Mouse (Mus musculus): ENCODE data around the gene Slc39a11. TPM values are rescaled to one million over a fixed set of nuclear protein-coding genes. Genes with fewer than 3 reads are reported as not detected.

The Slc39a11 gene
- polyA plus RNA-seq, 1 experiment from 2014 or later: 40.1 TPM

GRCm38 (mm10) chr11:113520851-113521461 is 128.9 kb downstream of the Slc39a11 start:
- Histone ChIP-seq H3K4me3 (ENCODE audit: low read length) (no peak overlapping the region), H3K4me1 (ENCODE audit: control insufficient read depth, insufficient read depth, low read depth, low read length) (peaks cover 18% of the 10 kb centered on the region), H3K36me3 (ENCODE audit: control insufficient read depth, insufficient read depth, low read length) (no peaks in the 10 kb centered on the region), H3K27ac (ENCODE audit: low read depth, low read length) (peak overlapping the region; percentile 69), H3K27me3 (replicated peaks; ENCODE audit: control insufficient read depth, insufficient read depth, low read length) (no peaks in the 10 kb centered on the region), H3K9ac (ENCODE audit: low read depth, low read length) (0 out of 2 replicates have a peak overlapping the region, but pooled peaks have one; percentile 16), H3K4me2 (ENCODE audit: low read length) (no peak overlapping the region), H3K9me3 (ENCODE audit: control insufficient read depth, low read length) (no peaks in the 10 kb centered on the region)
- 28% methylated on average over 17 of the region's 17 CpGs for WGBS
- 0 out of 2 replicates have a peak, but pooled peaks have one; percentile 15 for ATAC-seq

- peak; percentile 24; the same call in 1 of the 2 replicates for ATAC-seq
- peak overlapping the region; percentile 69 for H3K27ac ChIP-seq (ENCODE audit: low read depth, low read length)
- no peaks in the 10 kb centered on the region for H3K36me3 ChIP-seq (ENCODE audit: control insufficient read depth, insufficient read depth, low read length)
- H3K4me3 ChIP-seq (ENCODE audit: low read length): no peak overlapping the region
- H3K4me2 ChIP-seq (ENCODE audit: low read length): no peak overlapping the region
- 35% methylated on average over 8 of the region's 8 CpGs for WGBS
- no peaks in the 10 kb centered on the region for H3K27me3 ChIP-seq (replicated peaks; ENCODE audit: control insufficient read depth, insufficient read depth, low read length)
- H3K9ac ChIP-seq (ENCODE audit: low read depth, low read length): 0 out of 2 replicates have a peak overlapping the region, but pooled peaks have one; percentile 24
- no peaks in the 10 kb centered on the region for H3K9me3 ChIP-seq (ENCODE audit: control insufficient read depth, low read length)
- peaks cover 18% of the 10 kb centered on the region for H3K4me1 ChIP-seq (ENCODE audit: control insufficient read depth, insufficient read depth, low read depth, low read length)
These were observed 129.5 kb downstream of the Slc39a11 start for GRCm38 (mm10) chr11:113520373-113520772.

- Histone ChIP-seq H3K27me3 (replicated peaks; ENCODE audit: control insufficient read depth, insufficient read depth, low read length) (no peaks in the 10 kb centered on the region), H3K36me3 (ENCODE audit: control insufficient read depth, insufficient read depth, low read length) (no peaks in the 10 kb centered on the region), H3K27ac (ENCODE audit: low read depth, low read length) (no peak overlapping the region), H3K4me2 (ENCODE audit: low read length) (no peak overlapping the region), H3K9me3 (ENCODE audit: control insufficient read depth, low read length) (no peaks in the 10 kb centered on the region), H3K9ac (ENCODE audit: low read depth, low read length) (0 out of 2 replicates have a peak overlapping the region, but pooled peaks have one; percentile 24), H3K4me1 (ENCODE audit: control insufficient read depth, insufficient read depth, low read depth, low read length) (peaks cover 18% of the 10 kb centered on the region), H3K4me3 (ENCODE audit: low read length) (no peak overlapping the region)
- 69% methylated on average over 7 of the region's 7 CpGs for WGBS
- no peak for ATAC-seq
These were observed 129.9 kb downstream of the Slc39a11 start for GRCm38 (mm10) chr11:113519973-113520372.

GRCm38 (mm10) chr11:113518176-113518575 is 131.7 kb downstream of the Slc39a11 start:
- Histone ChIP-seq H3K27me3 (replicated peaks; ENCODE audit: control insufficient read depth, insufficient read depth, low read length) (no peaks in the 10 kb centered on the region), H3K4me1 (ENCODE audit: control insufficient read depth, insufficient read depth, low read depth, low read length) (peaks cover 18% of the 10 kb centered on the region), H3K27ac (ENCODE audit: low read depth, low read length) (no peak overlapping the region), H3K4me3 (ENCODE audit: low read length) (no peak overlapping the region), H3K36me3 (ENCODE audit: control insufficient read depth, insufficient read depth, low read length) (no peaks in the 10 kb centered on the region), H3K9me3 (ENCODE audit: control insufficient read depth, low read length) (no peaks in the 10 kb centered on the region), H3K9ac (ENCODE audit: low read depth, low read length) (no peak overlapping the region), H3K4me2 (ENCODE audit: low read length) (no peak overlapping the region)
- WGBS: 57% methylated on average over 7 of the region's 7 CpGs
- ATAC-seq: no peak

- ATAC-seq: no peak
- Histone ChIP-seq H3K4me1 (ENCODE audit: control insufficient read depth, insufficient read depth, low read depth, low read length) (peaks cover 11% of the 10 kb centered on the region), H3K4me3 (ENCODE audit: low read length) (no peak overlapping the region), H3K9me3 (ENCODE audit: control insufficient read depth, low read length) (no peaks in the 10 kb centered on the region), H3K4me2 (ENCODE audit: low read length) (no peak overlapping the region), H3K9ac (ENCODE audit: low read depth, low read length) (no peak overlapping the region), H3K27me3 (replicated peaks; ENCODE audit: control insufficient read depth, insufficient read depth, low read length) (no peaks in the 10 kb centered on the region), H3K27ac (ENCODE audit: low read depth, low read length) (no peak overlapping the region), H3K36me3 (ENCODE audit: control insufficient read depth, insufficient read depth, low read length) (no peaks in the 10 kb centered on the region)
- 60% methylated on average over 10 of the region's 10 CpGs for WGBS
These were observed 133.7 kb downstream of the Slc39a11 start for GRCm38 (mm10) chr11:113516156-113516555.

- no peak overlapping the region for H3K4me3 ChIP-seq (ENCODE audit: low read length)
- WGBS: 59% methylated on average over 10 of the region's 10 CpGs
- no peak for ATAC-seq
- no peak overlapping the region for H3K4me2 ChIP-seq (ENCODE audit: low read length)
- peaks cover 6% of the 10 kb centered on the region for H3K4me1 ChIP-seq (ENCODE audit: control insufficient read depth, insufficient read depth, low read depth, low read length)
- H3K36me3 ChIP-seq (ENCODE audit: control insufficient read depth, insufficient read depth, low read length): no peaks in the 10 kb centered on the region
- no peak overlapping the region for H3K27ac ChIP-seq (ENCODE audit: low read depth, low read length)
- H3K9ac ChIP-seq (ENCODE audit: low read depth, low read length): no peak overlapping the region
- H3K27me3 ChIP-seq (replicated peaks; ENCODE audit: control insufficient read depth, insufficient read depth, low read length): no peaks in the 10 kb centered on the region
- H3K9me3 ChIP-seq (ENCODE audit: control insufficient read depth, low read length): no peaks in the 10 kb centered on the region
These were observed 136.9 kb downstream of the Slc39a11 start for GRCm38 (mm10) chr11:113512976-113513375.

- peaks cover 6% of the 10 kb centered on the region for H3K4me1 ChIP-seq (ENCODE audit: control insufficient read depth, insufficient read depth, low read depth, low read length)
- WGBS: 92% methylated on average over 7 of the region's 7 CpGs
- ATAC-seq: no peak
- H3K27ac ChIP-seq (ENCODE audit: low read depth, low read length): no peak overlapping the region
- H3K4me2 ChIP-seq (ENCODE audit: low read length): no peak overlapping the region
- no peaks in the 10 kb centered on the region for H3K9me3 ChIP-seq (ENCODE audit: control insufficient read depth, low read length)
- H3K4me3 ChIP-seq (ENCODE audit: low read length): no peak overlapping the region
- H3K27me3 ChIP-seq (replicated peaks; ENCODE audit: control insufficient read depth, insufficient read depth, low read length): no peaks in the 10 kb centered on the region
- H3K9ac ChIP-seq (ENCODE audit: low read depth, low read length): no peak overlapping the region
- H3K36me3 ChIP-seq (ENCODE audit: control insufficient read depth, insufficient read depth, low read length): no peaks in the 10 kb centered on the region
These were observed 137.7 kb downstream of the Slc39a11 start for GRCm38 (mm10) chr11:113512150-113512549.

- H3K9me3 ChIP-seq (ENCODE audit: control insufficient read depth, low read length): no peaks in the 10 kb centered on the region
- H3K27ac ChIP-seq (ENCODE audit: low read depth, low read length): no peak overlapping the region
- no peak overlapping the region for H3K4me3 ChIP-seq (ENCODE audit: low read length)
- no peak for ATAC-seq
- H3K27me3 ChIP-seq (replicated peaks; ENCODE audit: control insufficient read depth, insufficient read depth, low read length): no peaks in the 10 kb centered on the region
- 85% methylated on average over 11 of the region's 11 CpGs for WGBS
- no peak overlapping the region for H3K4me2 ChIP-seq (ENCODE audit: low read length)
- H3K36me3 ChIP-seq (ENCODE audit: control insufficient read depth, insufficient read depth, low read length): no peaks in the 10 kb centered on the region
- peaks cover 6% of the 10 kb centered on the region for H3K4me1 ChIP-seq (ENCODE audit: control insufficient read depth, insufficient read depth, low read depth, low read length)
- 0 out of 2 replicates have a peak overlapping the region, but pooled peaks have one; percentile 0 for H3K9ac ChIP-seq (ENCODE audit: low read depth, low read length)
These were observed 138.8 kb downstream of the Slc39a11 start for GRCm38 (mm10) chr11:113510969-113511625.

- Histone ChIP-seq H3K36me3 (ENCODE audit: control insufficient read depth, insufficient read depth, low read length) (no peaks in the 10 kb centered on the region), H3K9me3 (ENCODE audit: control insufficient read depth, low read length) (no peaks in the 10 kb centered on the region), H3K4me2 (ENCODE audit: low read length) (no peak overlapping the region), H3K27me3 (replicated peaks; ENCODE audit: control insufficient read depth, insufficient read depth, low read length) (no peaks in the 10 kb centered on the region), H3K4me1 (ENCODE audit: control insufficient read depth, insufficient read depth, low read depth, low read length) (peaks cover 6% of the 10 kb centered on the region), H3K4me3 (ENCODE audit: low read length) (no peak overlapping the region), H3K27ac (ENCODE audit: low read depth, low read length) (no peak overlapping the region), H3K9ac (ENCODE audit: low read depth, low read length) (no peak overlapping the region)
- WGBS: 63% methylated on average over 7 of the region's 7 CpGs
- ATAC-seq: no peak
These were observed 139.6 kb downstream of the Slc39a11 start for GRCm38 (mm10) chr11:113510249-113510648.

All from hindbrain, embryonic 16.5 days (tissue).